Mouse (Mus musculus): Measurements from ENCODE around the gene Txnip. TPM values are rescaled to one million over a fixed set of nuclear protein-coding genes. Genes with fewer than 3 reads are reported as not detected.

Gene Txnip
- polyA plus RNA-seq, 1 experiment, result 423 TPM

DNA sequence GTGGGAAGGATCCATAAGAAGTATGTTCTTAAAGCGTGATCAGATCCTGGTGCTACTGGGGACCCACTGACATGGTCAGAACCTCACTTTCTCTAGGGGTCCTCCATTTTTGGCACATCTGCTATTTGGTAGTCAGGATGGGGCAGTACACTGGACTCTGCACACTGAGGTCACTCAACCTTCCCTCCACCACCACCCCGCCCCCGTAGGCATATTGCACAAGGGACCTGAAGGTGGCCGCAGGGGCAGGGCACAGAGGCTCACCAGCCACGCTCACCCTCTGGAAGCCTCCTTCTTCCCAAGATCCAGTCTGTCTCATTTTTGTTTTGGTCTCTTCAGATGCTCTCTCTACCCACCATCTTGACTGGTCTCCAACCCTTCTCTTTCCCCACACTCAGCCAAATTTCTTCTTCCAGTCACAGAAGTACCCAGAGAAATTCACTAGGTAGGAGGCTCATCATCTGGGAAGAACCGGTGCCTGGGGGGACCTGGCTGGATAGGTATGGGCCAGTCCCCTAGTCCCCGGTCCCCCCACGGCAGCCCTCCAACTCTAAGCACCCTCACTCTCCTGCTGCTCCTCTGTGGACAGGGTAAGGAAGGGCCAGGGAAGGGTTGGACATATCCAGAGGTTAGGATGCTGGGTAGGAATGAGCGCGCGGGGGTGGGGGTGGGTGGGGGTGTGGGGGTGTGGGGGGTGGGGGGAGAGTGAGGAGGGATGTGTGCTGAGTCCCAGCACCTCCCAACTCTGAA is 31.6 kb upstream of the Txnip start:
- no peak for TF ChIP-seq CTCF (IDR thresholded peaks at IDR 0.05; ENCODE audit: extremely low read depth, insufficient read depth, insufficient read length, insufficient replicate concordance)
- TF ChIP-seq POLR2A (IDR thresholded peaks at IDR 0.05; ENCODE audit: low read depth, low read length), result no peak
- H3K4me3 ChIP-seq (ENCODE audit: extremely low read depth, insufficient read depth, insufficient read length), result no peak overlapping the region
- no peak overlapping the region for H3K27ac ChIP-seq (ENCODE audit: insufficient read depth, low read length)

DNA sequence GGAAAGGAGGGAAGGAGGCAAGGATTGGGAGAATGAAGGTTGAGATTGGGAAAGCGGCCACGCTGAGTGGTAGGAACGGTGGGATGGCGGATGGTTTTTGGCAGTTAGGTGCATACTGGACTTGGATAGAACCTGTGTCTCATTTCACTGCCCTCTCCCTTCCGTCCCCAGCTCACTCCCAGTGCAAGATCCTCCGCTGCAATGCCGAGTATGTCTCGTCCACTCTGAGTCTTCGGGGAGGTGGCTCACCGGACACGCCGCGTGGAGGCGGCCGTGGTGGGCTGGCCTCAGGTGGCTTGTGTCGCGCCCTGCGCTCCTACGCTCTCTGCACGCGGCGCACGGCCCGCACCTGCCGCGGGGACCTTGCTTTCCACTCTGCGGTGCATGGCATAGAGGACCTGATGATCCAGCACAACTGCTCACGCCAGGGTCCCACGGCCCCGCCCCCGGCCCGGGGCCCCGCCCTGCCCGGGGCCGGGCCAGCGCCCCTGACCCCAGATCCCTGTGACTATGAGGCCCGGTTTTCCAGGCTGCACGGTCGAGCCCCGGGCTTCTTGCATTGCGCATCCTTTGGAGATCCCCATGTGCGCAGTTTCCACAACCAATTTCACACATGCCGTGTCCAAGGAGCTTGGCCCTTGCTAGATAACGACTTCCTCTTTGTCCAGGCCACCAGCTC is 30.8 kb upstream of the Txnip start:
- TF ChIP-seq POLR2A (IDR thresholded peaks at IDR 0.05; ENCODE audit: low read depth, low read length) (no peak), CTCF (IDR thresholded peaks at IDR 0.05; ENCODE audit: extremely low read depth, insufficient read depth, insufficient read length, insufficient replicate concordance) (no peak)
- H3K36me3 ChIP-seq (ENCODE audit: control insufficient read depth, insufficient read depth, low read length), result no peaks in the 10 kb centered on the region
- no peak overlapping the region for H3K27ac ChIP-seq (ENCODE audit: insufficient read depth, low read length)
- no peak for DNase-seq (ENCODE audit: low read depth in 1 of 2, low spot score in 2 of 2)
- H3K4me1 ChIP-seq (ENCODE audit: control insufficient read depth, insufficient read depth, insufficient read length), result no peaks in the 10 kb centered on the region
- peaks cover 6% of the 10 kb centered on the region; the same call in 1 of the 2 replicates for H3K27me3 ChIP-seq (ENCODE audit: control insufficient read depth, insufficient read depth, low read length)
- no peak overlapping the region for H3K4me3 ChIP-seq (ENCODE audit: extremely low read depth, insufficient read depth, insufficient read length)
- WGBS, result 8% methylated on average over 44 of the region's 44 CpGs

More for the DNA sequence above, 31.6 kb upstream of the Txnip start:
- H3K36me3 ChIP-seq (ENCODE audit: control insufficient read depth, insufficient read depth, low read length), result no peaks in the 10 kb centered on the region
- DNase-seq (ENCODE audit: low read depth in 1 of 2, low spot score in 2 of 2), result no peak
- H3K27me3 ChIP-seq (ENCODE audit: control insufficient read depth, insufficient read depth, low read length), result peaks cover 6% of the 10 kb centered on the region; the same call in 1 of the 2 replicates
- WGBS, result 73% methylated on average over 11 of the region's 11 CpGs
- no peaks in the 10 kb centered on the region for H3K4me1 ChIP-seq (ENCODE audit: control insufficient read depth, insufficient read depth, insufficient read length)

DNA sequence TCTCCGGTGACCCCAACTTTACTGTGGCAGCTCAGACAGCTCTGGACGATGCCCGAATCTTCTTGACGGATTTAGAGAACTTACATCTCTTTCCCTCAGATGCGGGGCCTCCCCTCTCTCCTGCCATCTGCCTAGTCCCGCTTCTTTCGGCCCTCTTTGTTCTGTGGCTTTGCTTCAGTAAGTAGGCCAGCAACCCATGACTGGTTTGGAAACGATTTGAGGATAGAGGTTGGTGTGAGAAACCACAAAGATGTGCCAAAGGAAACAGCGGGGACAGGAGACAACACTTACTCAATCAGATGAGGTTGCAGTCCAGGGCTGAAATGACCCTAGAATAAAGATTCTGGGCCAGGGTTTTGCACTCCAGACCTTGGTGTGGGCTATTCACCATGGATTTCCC is 29.3 kb upstream of the Txnip start:
- TF ChIP-seq CTCF (IDR thresholded peaks at IDR 0.05; ENCODE audit: extremely low read depth, insufficient read depth, insufficient read length, insufficient replicate concordance) (no peak), POLR2A (IDR thresholded peaks at IDR 0.05; ENCODE audit: low read depth, low read length) (no peak)
- peaks cover 6% of the 10 kb centered on the region; the same call in 1 of the 2 replicates for H3K27me3 ChIP-seq (ENCODE audit: control insufficient read depth, insufficient read depth, low read length)
- H3K36me3 ChIP-seq (ENCODE audit: control insufficient read depth, insufficient read depth, low read length), result no peaks in the 10 kb centered on the region
- WGBS, result 43% methylated on average over 9 of the region's 9 CpGs
- no peaks in the 10 kb centered on the region for H3K4me1 ChIP-seq (ENCODE audit: control insufficient read depth, insufficient read depth, insufficient read length)
- no peak for DNase-seq (ENCODE audit: low read depth in 1 of 2, low spot score in 2 of 2)
- H3K27ac ChIP-seq (ENCODE audit: insufficient read depth, low read length), result no peak overlapping the region
- no peak overlapping the region for H3K4me3 ChIP-seq (ENCODE audit: extremely low read depth, insufficient read depth, insufficient read length)

DNA sequence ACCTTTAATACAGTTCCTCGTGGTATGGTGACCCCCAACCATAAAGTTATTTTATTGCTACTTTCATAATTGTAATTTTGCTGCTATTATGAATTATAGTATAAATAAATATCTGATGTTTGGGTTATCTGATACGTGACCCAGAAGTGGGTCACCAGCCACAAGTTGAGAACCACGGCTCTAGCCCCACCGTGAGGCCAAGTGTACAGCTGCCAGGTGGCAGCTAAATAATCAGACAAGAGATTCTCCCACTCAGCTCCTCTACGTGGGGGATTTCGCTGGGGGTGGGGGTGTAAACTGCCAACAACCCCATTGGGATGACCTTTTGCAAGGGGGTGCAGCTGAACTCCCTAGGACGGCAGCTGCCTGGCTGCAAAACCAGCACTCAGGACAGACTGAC is 25.7 kb upstream of the Txnip start:
- TF ChIP-seq CTCF (IDR thresholded peaks at IDR 0.05; ENCODE audit: extremely low read depth, insufficient read depth, insufficient read length, insufficient replicate concordance), result no peak
- TF ChIP-seq POLR2A (IDR thresholded peaks at IDR 0.05; ENCODE audit: low read depth, low read length), result no peak
- peaks cover 1% of the 10 kb centered on the region; the same call in 1 of the 2 replicates for H3K27me3 ChIP-seq (ENCODE audit: control insufficient read depth, insufficient read depth, low read length)
- no peak overlapping the region for H3K4me3 ChIP-seq (ENCODE audit: extremely low read depth, insufficient read depth, insufficient read length)
- no peak for DNase-seq (ENCODE audit: low read depth in 1 of 2, low spot score in 2 of 2)
- H3K4me1 ChIP-seq (ENCODE audit: control insufficient read depth, insufficient read depth, insufficient read length), result no peaks in the 10 kb centered on the region
- WGBS, result 69% methylated on average over 7 of the region's 7 CpGs
- no peak overlapping the region for H3K27ac ChIP-seq (ENCODE audit: insufficient read depth, low read length)
- H3K36me3 ChIP-seq (ENCODE audit: control insufficient read depth, insufficient read depth, low read length), result no peaks in the 10 kb centered on the region

DNA sequence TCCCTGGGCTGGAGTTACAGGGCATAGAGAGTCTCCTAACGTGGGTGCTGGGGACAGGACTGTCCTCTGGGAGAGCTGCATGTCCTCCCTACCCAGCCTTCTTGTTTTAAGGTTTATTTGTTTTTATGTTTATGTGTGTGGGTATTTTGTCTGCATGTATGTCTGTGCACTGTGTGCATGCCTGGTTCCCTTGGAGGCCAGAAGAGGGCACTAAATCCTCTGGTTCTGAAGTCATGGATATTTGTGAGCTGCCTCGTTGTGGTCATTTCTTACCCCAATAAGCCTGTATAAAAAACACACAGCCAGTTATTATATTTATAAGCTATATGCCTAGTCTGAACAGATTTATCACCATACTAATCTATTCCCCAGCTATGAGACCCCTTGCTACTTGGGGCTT is 23.5 kb upstream of the Txnip start:
- no peak overlapping the region for H3K4me3 ChIP-seq (ENCODE audit: extremely low read depth, insufficient read depth, insufficient read length)
- H3K27ac ChIP-seq (ENCODE audit: insufficient read depth, low read length), result no peak overlapping the region
- TF ChIP-seq POLR2A (IDR thresholded peaks at IDR 0.05; ENCODE audit: low read depth, low read length) (no peak), CTCF (IDR thresholded peaks at IDR 0.05; ENCODE audit: extremely low read depth, insufficient read depth, insufficient read length, insufficient replicate concordance) (no peak)
- H3K27me3 ChIP-seq (ENCODE audit: control insufficient read depth, insufficient read depth, low read length), result no peaks in the 10 kb centered on the region
- H3K4me1 ChIP-seq (ENCODE audit: control insufficient read depth, insufficient read depth, insufficient read length), result no peaks in the 10 kb centered on the region
- no peaks in the 10 kb centered on the region for H3K36me3 ChIP-seq (ENCODE audit: control insufficient read depth, insufficient read depth, low read length)
- WGBS, result 59% methylated on average over 2 of the region's 2 CpGs
- no peak for DNase-seq (ENCODE audit: low read depth in 1 of 2, low spot score in 2 of 2)

DNA sequence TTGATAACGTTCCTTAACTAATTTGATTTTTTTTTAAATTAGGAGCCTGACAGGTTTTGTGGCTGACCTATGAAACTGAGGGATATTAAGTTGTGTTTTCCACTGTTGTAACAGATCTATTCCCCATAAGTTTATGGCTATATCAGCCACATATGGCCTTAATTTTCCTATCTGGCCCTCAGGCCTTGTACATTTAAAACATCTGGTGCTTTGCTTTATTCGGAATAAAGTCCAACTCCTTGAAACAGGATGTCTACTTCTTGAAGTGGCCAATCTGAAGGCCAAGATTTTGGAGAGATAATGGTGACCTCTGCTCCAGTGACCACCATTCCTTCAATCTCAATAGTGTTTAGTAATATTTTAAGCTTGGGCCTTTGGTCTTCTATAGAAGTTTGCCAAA is 18.4 kb upstream of the Txnip start:
- Histone ChIP-seq H3K27me3 (ENCODE audit: control insufficient read depth, insufficient read depth, low read length) (no peaks in the 10 kb centered on the region), H3K27ac (ENCODE audit: insufficient read depth, low read length) (no peak overlapping the region), H3K4me1 (ENCODE audit: control insufficient read depth, insufficient read depth, insufficient read length) (no peaks in the 10 kb centered on the region), H3K36me3 (ENCODE audit: control insufficient read depth, insufficient read depth, low read length) (no peaks in the 10 kb centered on the region), H3K4me3 (ENCODE audit: extremely low read depth, insufficient read depth, insufficient read length) (no peak overlapping the region)
- TF ChIP-seq CTCF (IDR thresholded peaks at IDR 0.05; ENCODE audit: extremely low read depth, insufficient read depth, insufficient read length, insufficient replicate concordance) (no peak), POLR2A (IDR thresholded peaks at IDR 0.05; ENCODE audit: low read depth, low read length) (no peak)
- WGBS, result 93% methylated on average over 2 of the region's 2 CpGs
- DNase-seq (ENCODE audit: low read depth in 1 of 2, low spot score in 2 of 2), result no peak

DNA sequence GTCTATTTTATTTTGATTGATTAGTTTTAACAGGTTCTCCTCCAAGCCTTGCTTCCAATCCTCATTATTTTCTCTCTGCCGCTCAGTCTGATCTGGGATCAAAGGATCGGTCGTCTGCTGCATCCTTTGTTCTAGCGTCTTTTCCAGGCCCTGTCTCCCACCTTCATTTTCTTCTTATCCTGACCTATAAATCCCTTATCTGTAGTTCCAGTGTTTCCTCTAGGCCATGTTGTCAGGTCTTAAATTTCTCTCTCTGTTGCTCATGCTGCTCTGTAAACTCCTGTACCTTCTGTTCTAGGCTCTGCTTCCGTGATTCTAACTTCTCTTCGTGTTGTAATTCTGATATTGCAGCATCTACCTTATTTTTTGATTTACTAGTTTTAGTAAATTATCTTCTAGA is 17.0 kb upstream of the Txnip start:
- no peak for DNase-seq (ENCODE audit: low read depth in 1 of 2, low spot score in 2 of 2)
- Histone ChIP-seq H3K27me3 (ENCODE audit: control insufficient read depth, insufficient read depth, low read length) (no peaks in the 10 kb centered on the region), H3K4me3 (ENCODE audit: extremely low read depth, insufficient read depth, insufficient read length) (no peak overlapping the region), H3K36me3 (ENCODE audit: control insufficient read depth, insufficient read depth, low read length) (no peaks in the 10 kb centered on the region), H3K27ac (ENCODE audit: insufficient read depth, low read length) (no peak overlapping the region), H3K4me1 (ENCODE audit: control insufficient read depth, insufficient read depth, insufficient read length) (no peaks in the 10 kb centered on the region)
- 73% methylated on average over 6 of the region's 6 CpGs for WGBS
- no peak for TF ChIP-seq POLR2A (IDR thresholded peaks at IDR 0.05; ENCODE audit: low read depth, low read length)
- TF ChIP-seq CTCF (IDR thresholded peaks at IDR 0.05; ENCODE audit: extremely low read depth, insufficient read depth, insufficient read length, insufficient replicate concordance), result no peak

Measured in spleen, adult 2 months (tissue).